ENCODE assay signal across 27 mouse cellular contexts in the genomic region with DNA sequence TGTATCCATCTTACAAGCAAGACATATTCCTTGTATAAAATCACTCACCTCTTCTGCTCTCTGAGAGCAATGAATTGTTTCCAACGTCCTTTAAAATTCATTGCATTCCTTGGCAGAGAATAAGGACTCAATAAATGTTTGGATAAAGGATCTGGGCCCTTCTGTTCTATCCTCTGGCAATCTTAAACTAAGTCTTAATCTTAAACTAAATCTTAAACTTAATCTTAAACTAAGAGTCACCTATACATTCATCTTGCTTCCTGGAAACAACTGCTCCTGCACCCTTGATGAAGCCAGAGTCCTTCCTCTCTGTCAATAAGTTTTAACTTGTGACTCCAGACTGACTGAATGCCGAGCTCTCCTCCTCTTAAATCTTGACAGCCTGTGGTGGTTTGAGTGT. TPM values are rescaled to one million over a fixed set of nuclear protein-coding genes. Genes with fewer than 3 reads are reported as not detected.
A peak's percentile ranks its signal among the peaks of the same experiment; 100 is the strongest.
DNase-seq lines count a peak whose midpoint lies in the region; ATAC-seq and TF ChIP-seq lines count a peak whose summit lies in the region.
"Had no signal": no experiment of that assay in that cellular context is flagged by ENCODE, and none has a peak within 500 bp of the region (broad histone marks: within the 10 kb centered on the region; RNA-seq: fewer than 3 reads in every experiment).

A gene (minus strand): TSS at position 101 of the 400 bp plus-strand sequence.

- H3K4me3 ChIP-seq in kidney, embryonic 15.5 days (replicated peaks), result no peak within 1 kb of the TSS
- no peak within 1 kb of the TSS for H3K4me3 ChIP-seq in kidney, embryonic 14.5 days (ENCODE audit: low read length)
- no peak within 1 kb of the TSS for H3K4me3 ChIP-seq in kidney, postnatal 0 days (replicated peaks; ENCODE audit: low read depth, low read length)
- no peak within 1 kb of the TSS for H3K4me3 ChIP-seq in lung, embryonic 16.5 days (ENCODE audit: low read length)
- H3K4me3 ChIP-seq: embryonic facial prominence, embryonic 10.5 days; embryonic facial prominence, embryonic 12.5 days; forebrain, embryonic 13.5 days; forebrain, embryonic 15.5 days had no signal

- peak within 1 kb of the TSS; percentile 51 for H3K27ac ChIP-seq in kidney, embryonic 15.5 days
- no peak within 1 kb of the TSS for H3K27ac ChIP-seq in kidney, embryonic 14.5 days (ENCODE audit: low read depth, low read length)
- H3K27ac ChIP-seq in kidney, postnatal 0 days, result peak within 1 kb of the TSS; percentile 47; the same call in 1 of the 2 replicates
- H3K27ac ChIP-seq in lung, embryonic 16.5 days (ENCODE audit: low read length), result peak within 1 kb of the TSS; percentile 22; the same call in 1 of the 2 replicates
- H3K27ac ChIP-seq: embryonic facial prominence, embryonic 10.5 days; embryonic facial prominence, embryonic 12.5 days; forebrain, embryonic 13.5 days; forebrain, embryonic 15.5 days had no signal

- DNase-seq in kidney, postnatal 0 days (ENCODE audit: low spot score), result peak; percentile 18
- DNase-seq in kidney, adult 11 months, result no peak
- no peak for DNase-seq in lung, postnatal 10 days
- DNase-seq: adrenal gland, adult 8-10 months; adrenal gland, postnatal 14 days; adrenal gland, postnatal 36 days; B cell, adult 2 months; cerebellum, adult 11-12 months; cerebellum, adult 2 months; cerebellum, adult 9-10 months; cerebellum, postnatal 10 days; cerebellum, postnatal 25 days had no signal

- no peak within 1 kb of the TSS for H3K9ac ChIP-seq in kidney, embryonic 15.5 days
- H3K9ac ChIP-seq in kidney, embryonic 14.5 days (ENCODE audit: low read depth, low read length), result no peak within 1 kb of the TSS
- H3K9ac ChIP-seq in kidney, postnatal 0 days (ENCODE audit: low read depth, low read length), result no peak within 1 kb of the TSS
- H3K9ac ChIP-seq in lung, embryonic 16.5 days (ENCODE audit: low read length), result no peak within 1 kb of the TSS
- H3K9ac ChIP-seq: embryonic facial prominence, embryonic 12.5 days; forebrain, embryonic 13.5 days; forebrain, embryonic 15.5 days had no signal

- H3K36me3 ChIP-seq in kidney, embryonic 15.5 days, result no peaks in the 10 kb centered on the region
- no peaks in the 10 kb centered on the region for H3K36me3 ChIP-seq in kidney, embryonic 14.5 days (ENCODE audit: control insufficient read depth, insufficient read depth, low read length)
- no peaks in the 10 kb centered on the region for H3K36me3 ChIP-seq in kidney, postnatal 0 days (ENCODE audit: insufficient read depth, low read length)
- no peaks in the 10 kb centered on the region for H3K36me3 ChIP-seq in lung, embryonic 16.5 days (ENCODE audit: control insufficient read depth, insufficient read depth, low read length)
- H3K36me3 ChIP-seq: embryonic facial prominence, embryonic 10.5 days; embryonic facial prominence, embryonic 12.5 days; forebrain, embryonic 15.5 days; G1E had no signal

- no peak for ATAC-seq in kidney, embryonic 15.5 days (replicated peaks; ENCODE audit: low FRiP score)
- ATAC-seq in kidney, embryonic 14.5 days (ENCODE audit: low FRiP score, low TSS enrichment), result no peak
- ATAC-seq in kidney, postnatal 0 days (replicated peaks; ENCODE audit: low FRiP score, low read depth), result no peak
- ATAC-seq in lung, embryonic 16.5 days (ENCODE audit: low read depth), result no peak
- ATAC-seq: activated CD4-positive, CD25-positive, alpha-beta regulatory T cell, adult 4 months; CD4-positive, CD25-positive, alpha-beta regulatory T cell, adult 4 months; forebrain, embryonic 13.5 days; forebrain, embryonic 15.5 days; Patski had no signal

- WGBS in kidney, embryonic 15.5 days, result 14% methylated on average over 2 of the region's 2 CpGs
- 24% methylated on average over 2 of the region's 2 CpGs for WGBS in kidney, embryonic 14.5 days
- WGBS in kidney, postnatal 0 days, result 13% methylated on average over 2 of the region's 2 CpGs
- WGBS in lung, embryonic 16.5 days, result 23% methylated on average over 2 of the region's 2 CpGs

- H3K4me2 ChIP-seq in kidney, embryonic 15.5 days, result no peak within 1 kb of the TSS
- H3K4me2 ChIP-seq in kidney, embryonic 14.5 days (replicated peaks; ENCODE audit: low read depth, low read length), result no peak within 1 kb of the TSS
- peak within 1 kb of the TSS; percentile 15; the same call in 1 of the 2 replicates for H3K4me2 ChIP-seq in kidney, postnatal 0 days (ENCODE audit: low read length)
- no peak within 1 kb of the TSS for H3K4me2 ChIP-seq in lung, embryonic 16.5 days (ENCODE audit: low read depth, low read length)
- H3K4me2 ChIP-seq: embryonic facial prominence, embryonic 12.5 days; forebrain, embryonic 13.5 days; forebrain, embryonic 15.5 days had no signal

- no peak for TF ChIP-seq CTCF in kidney, postnatal 0 days (IDR thresholded peaks at IDR 0.05; ENCODE audit: low read depth)

- peaks cover 4% of the 10 kb centered on the region for H3K4me1 ChIP-seq in kidney, embryonic 15.5 days
- no peaks in the 10 kb centered on the region for H3K4me1 ChIP-seq in kidney, embryonic 14.5 days (ENCODE audit: control insufficient read depth, insufficient read depth, low read length)
- H3K4me1 ChIP-seq in kidney, postnatal 0 days (replicated peaks; ENCODE audit: insufficient read depth, low read length), result no peaks in the 10 kb centered on the region
- H3K4me1 ChIP-seq in lung, embryonic 16.5 days (replicated peaks; ENCODE audit: control insufficient read depth, insufficient read depth, low read length), result peaks cover 5% of the 10 kb centered on the region
- H3K4me1 ChIP-seq: embryonic facial prominence, embryonic 12.5 days had no signal

- H3K27me3 ChIP-seq in kidney, embryonic 15.5 days, result no peaks in the 10 kb centered on the region
- H3K27me3 ChIP-seq in kidney, embryonic 14.5 days (ENCODE audit: control insufficient read depth, insufficient read depth, low read length), result no peaks in the 10 kb centered on the region
- H3K27me3 ChIP-seq in kidney, postnatal 0 days (ENCODE audit: insufficient read depth, low read length), result no peaks in the 10 kb centered on the region
- H3K27me3 ChIP-seq in lung, embryonic 16.5 days (ENCODE audit: control insufficient read depth, insufficient read depth, low read depth, low read length), result no peaks in the 10 kb centered on the region
- H3K27me3 ChIP-seq: CH12.LX; embryonic facial prominence, embryonic 12.5 days; forebrain, embryonic 13.5 days; forebrain, embryonic 15.5 days had no signal

- H3K9me3 ChIP-seq in kidney, embryonic 15.5 days (replicated peaks), result no peaks in the 10 kb centered on the region
- H3K9me3 ChIP-seq in kidney, embryonic 14.5 days (ENCODE audit: control insufficient read depth, low read length), result no peaks in the 10 kb centered on the region
- no peaks in the 10 kb centered on the region for H3K9me3 ChIP-seq in kidney, postnatal 0 days (replicated peaks; ENCODE audit: low read length)
- no peaks in the 10 kb centered on the region for H3K9me3 ChIP-seq in lung, embryonic 16.5 days (ENCODE audit: control insufficient read depth, low read length)
- H3K9me3 ChIP-seq: embryonic facial prominence, embryonic 10.5 days; embryonic facial prominence, embryonic 12.5 days; forebrain, embryonic 13.5 days; forebrain, embryonic 15.5 days; G1E had no signal

RNA-seq across cellular contexts. Expression of the gene that starts here (rescaled TPM):
- polyA plus RNA-seq in kidney, embryonic 15.5 days (2015; fragmentation: Nextera tagmentation; extraction: Ambion mirVana), result 0.78 and 1.1 TPM in 2 replicates
- polyA plus RNA-seq in kidney, embryonic 14.5 days (2014; fragmentation: Nextera tagmentation; extraction: Ambion mirVana), result not detected in 2 replicates
- 2.9 and 3.6 TPM in 2 replicates for polyA plus RNA-seq in kidney, postnatal 0 days (2015; fragmentation: Nextera tagmentation; extraction: Ambion mirVana)
- polyA plus RNA-seq in lung, embryonic 16.5 days (2015; fragmentation: Nextera tagmentation; extraction: Ambion mirVana), result not detected in 2 replicates
- polyA plus RNA-seq: activated CD4-positive, CD25-positive, alpha-beta regulatory T cell, adult 4 months; CD4-positive, CD25-positive, alpha-beta regulatory T cell, adult 4 months; cerebellum, adult 2 months; cortical plate, adult 2 months; embryonic facial prominence, embryonic 10.5 days; embryonic facial prominence, embryonic 12.5 days; embryonic facial prominence, embryonic 14.5 days; forebrain, embryonic 11.5 days; forebrain, embryonic 13.5 days; forebrain, embryonic 15.5 days; G1E; Patski had no signal
